Mouse (Mus musculus): Measurements from ENCODE around the gene Sms.

Sms gene

DNA sequence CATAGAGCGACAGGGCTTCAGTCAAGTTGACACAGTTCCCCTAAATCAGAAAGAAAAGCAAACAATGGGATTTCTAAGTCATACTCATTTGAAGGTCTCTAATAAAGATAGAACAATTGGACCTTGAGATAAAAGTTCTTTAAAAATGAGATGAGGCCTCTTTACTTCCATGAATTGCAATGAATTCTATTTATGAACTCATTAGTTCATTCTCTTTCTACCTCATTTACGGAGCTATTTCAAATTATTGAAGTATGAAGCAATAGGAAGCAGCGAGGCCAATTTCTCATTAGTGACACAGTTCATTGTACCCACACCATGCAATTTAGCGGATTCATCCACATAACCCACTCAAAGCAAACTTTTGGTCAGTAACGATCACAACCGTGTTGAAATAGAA is 44.7 kb downstream of the Sms start:
- no peak for DNase-seq

DNA sequence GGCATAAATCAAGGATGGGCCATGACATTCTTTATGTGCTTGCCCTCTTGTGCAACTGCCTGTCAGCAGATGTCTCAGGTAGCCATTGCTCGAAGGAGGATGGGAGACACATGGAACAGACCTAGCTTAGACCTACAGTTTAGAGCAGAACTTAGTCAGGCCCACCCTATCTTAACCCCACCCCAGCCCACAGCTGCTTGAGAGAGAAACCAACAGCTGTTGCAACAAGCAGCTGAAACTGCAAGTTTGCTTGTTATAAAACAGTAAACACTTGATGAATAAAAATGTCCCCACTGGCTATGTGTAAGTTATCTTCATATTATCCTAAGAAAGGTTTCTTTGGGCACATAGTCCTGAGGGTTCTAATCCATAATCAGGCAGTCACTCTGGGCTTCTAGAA is 57.3 kb downstream of the Sms start:
- DNase-seq = no peak

DNA sequence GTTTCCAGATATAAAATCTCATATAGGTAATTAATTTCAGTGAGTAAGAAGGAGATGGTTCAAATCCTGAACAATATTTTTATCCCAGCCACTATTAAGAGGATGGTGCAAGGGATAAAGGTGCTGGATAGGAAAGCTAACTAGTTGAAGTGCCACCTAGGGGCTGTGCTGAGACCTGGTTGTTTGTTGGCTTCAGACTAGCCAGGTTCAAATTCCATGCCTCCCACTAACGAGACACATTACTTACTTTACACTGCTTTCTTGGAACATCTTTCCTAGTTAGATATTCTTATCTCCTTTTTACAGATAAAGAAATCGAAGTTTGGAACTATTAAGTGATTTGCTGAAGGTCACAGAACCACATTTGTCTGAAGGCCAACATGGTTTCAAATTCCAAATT is 72.6 kb downstream of the Sms start:
- no peak for DNase-seq

- no peak for DNase-seq
Observed at GRCm38 (mm10) chrX:157415212-157415611, 76.9 kb downstream of the Sms start, which contains the start of gene Phex. TSS of gene Phex (minus strand) at chrX:157415312.

DNA sequence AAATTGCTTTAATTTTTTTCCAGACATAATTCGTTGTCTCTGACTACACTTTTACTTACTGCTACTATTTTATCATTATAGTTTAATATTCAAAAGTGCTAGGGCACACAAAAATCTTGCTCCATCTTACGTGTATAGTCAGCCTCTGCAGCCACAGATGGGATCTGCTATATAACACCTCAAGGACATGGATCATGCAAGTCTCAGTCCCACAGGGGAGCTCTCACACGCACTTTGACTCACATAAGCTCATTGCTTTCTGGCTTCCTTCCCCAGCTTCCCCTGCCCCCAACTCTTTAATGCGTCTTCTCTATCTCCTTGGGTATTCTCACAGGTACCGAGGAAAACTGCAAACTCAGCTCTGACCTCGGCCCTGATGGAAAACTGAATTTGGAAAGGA is 87.2 kb downstream of the Sms start:
- DNase-seq = no peak

Data from lung, postnatal 4 days (tissue).